Mouse (Mus musculus): Measurements from ENCODE around the gene Capn5. TPM values are rescaled to one million over a fixed set of nuclear protein-coding genes. Genes with fewer than 3 reads are reported as not detected.

The Capn5 gene
- total RNA-seq, 2 experiments from 2014 or later: 1.9 to 2.0 TPM

DNA sequence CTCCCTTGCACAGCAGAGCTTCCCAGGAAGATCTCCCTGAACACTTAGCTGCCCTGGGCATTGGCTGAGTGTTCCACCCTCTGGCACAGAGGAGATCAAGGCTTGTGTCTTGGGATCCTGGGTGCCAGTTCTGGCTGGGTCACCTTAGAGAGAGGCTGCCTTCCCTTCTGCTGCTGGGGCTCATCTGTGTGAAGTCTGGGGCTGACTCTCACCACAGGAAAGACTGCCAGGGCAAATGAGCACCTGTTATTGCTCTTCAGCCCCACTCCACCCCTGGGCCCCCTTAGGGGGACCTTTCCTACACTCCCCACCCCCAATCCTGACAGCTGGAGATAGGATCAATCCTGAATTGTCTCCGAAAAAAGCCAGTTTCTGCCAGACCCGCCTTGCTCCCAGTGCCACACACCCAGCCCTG lies 996 bp downstream of the Capn5 start:
- DNase-seq (ENCODE audit: low spot score): no peak
- intact Hi-C loops (cut with DNase I): no loop called here

DNA sequence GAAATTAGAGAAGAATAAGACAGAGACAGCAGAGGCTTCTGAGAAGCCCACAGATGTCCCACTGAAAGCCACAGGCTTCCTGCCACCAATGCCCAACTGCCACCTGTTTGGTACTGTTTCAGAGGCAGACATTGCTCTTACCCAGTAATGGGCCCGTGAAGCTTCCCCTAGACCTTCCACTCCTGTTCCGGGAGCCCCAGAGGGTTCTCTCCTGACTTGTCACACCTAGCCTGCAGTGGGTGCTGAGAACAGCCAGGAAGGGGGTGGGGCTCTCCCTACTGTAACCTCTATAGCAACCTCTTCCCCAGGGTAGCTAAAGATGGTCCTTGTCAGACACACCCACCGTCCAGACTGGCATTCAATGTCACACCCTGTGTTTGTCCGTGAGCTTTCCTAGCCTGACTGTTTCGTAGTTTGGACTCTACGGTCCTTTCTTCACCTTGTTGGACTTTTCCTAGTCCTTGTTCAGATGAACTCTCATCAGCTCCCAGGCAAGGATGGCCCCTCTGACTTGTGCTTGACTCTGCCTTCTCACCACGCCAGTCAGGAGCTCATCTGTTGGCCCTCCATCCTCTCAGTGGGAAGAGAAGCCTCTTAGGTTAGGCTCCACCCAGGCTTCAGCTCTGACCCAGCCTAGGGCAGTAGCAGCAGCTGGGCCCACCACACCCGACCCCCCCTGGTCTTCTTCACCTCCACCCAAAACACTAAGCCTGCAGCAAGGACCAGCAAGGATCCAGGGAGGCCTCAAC lies 1.6 kb downstream of the Capn5 start:
- DNase-seq (ENCODE audit: low spot score): no peak

DNA sequence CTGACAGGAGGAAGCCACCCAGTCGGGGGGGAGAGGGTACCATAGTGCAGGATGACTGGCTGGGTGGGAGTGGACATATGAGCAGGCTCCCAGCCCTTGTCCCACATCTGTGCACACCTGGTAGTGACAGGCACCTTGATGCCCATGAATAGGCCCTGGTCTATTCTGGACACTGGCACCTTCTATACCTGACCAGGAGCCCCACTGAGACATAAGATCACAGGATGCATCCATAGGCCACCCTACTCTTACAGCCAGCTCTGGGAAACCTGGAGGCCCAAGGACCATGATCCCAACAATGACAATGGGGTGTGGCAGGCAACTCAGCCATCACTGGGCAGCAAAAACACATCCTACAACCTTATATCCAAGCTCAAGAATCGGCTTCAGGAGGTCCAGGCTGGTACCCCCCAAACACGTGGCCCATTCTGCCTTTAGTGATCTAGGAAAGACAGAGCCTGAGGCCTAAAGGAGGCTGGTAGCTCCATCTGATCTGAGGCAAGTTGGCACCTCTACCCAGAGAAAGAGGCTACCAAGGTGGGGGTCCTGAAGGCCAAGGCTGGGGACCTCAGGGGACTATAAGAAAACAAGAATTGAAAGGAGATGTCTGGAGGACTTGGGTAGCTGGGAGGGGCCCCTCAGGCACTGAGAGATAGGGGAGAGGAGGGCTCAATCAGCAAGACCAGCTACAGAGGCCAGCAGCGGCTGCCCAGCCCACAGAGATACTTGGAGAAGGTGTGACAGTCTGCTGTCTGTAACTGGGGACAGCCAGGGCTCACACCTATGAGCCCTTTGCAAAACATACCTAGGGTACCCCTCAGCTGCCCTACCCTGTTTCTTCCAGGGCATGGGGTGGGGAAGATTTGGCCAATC lies 3.0 kb downstream of the Capn5 start:
- no peak for DNase-seq (ENCODE audit: low spot score)
- intact Hi-C loops (cut with DNase I): no loop called here

More for the DNA sequence above, 1.6 kb downstream of the Capn5 start:
- intact Hi-C loops (cut with DNase I): no loop called here

DNA sequence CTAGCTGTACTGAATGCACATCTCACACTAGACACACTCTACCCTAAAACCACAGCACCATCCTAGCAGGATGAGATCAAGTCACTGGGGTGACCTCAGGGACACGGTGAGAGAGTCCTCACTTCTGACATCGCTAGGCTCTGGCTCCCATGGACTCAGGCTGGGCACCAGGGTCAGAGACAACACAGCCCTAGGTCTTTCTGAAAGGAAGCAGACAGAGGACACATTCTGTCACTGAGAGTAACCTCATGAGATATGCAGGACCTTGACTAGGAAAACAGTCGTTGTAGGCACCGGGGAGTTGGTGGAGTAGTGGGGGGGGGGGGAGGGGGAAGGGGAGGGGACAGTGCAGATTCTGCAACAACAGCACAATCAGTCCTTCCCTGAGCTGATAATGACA lies 4.7 kb downstream of the Capn5 start:
- DNase-seq (ENCODE audit: low spot score): no peak
- intact Hi-C loops (cut with DNase I): no loop called here

DNA sequence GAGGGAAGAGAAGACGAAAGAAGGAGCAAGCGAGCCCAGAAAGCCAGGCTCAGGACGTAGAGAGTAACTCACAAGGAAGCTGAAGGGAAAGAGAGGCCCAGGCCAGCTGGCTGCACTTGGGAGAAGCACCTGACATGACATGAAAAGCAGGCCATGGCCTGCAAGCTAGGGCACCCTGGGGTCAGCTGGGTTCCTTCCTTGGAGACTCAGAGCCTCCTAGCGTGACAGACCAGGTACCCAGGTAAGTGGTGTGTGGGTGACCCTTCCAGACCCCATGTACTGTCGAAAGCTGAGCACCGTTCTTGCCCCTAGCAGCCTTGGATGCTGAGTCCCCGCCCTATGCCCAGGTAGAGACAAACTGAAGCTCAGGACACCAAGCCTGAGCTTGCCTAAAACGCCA lies 5.4 kb downstream of the Capn5 start:
- no peak for DNase-seq (ENCODE audit: low spot score)
- intact Hi-C loops (cut with DNase I): no loop called here

DNA sequence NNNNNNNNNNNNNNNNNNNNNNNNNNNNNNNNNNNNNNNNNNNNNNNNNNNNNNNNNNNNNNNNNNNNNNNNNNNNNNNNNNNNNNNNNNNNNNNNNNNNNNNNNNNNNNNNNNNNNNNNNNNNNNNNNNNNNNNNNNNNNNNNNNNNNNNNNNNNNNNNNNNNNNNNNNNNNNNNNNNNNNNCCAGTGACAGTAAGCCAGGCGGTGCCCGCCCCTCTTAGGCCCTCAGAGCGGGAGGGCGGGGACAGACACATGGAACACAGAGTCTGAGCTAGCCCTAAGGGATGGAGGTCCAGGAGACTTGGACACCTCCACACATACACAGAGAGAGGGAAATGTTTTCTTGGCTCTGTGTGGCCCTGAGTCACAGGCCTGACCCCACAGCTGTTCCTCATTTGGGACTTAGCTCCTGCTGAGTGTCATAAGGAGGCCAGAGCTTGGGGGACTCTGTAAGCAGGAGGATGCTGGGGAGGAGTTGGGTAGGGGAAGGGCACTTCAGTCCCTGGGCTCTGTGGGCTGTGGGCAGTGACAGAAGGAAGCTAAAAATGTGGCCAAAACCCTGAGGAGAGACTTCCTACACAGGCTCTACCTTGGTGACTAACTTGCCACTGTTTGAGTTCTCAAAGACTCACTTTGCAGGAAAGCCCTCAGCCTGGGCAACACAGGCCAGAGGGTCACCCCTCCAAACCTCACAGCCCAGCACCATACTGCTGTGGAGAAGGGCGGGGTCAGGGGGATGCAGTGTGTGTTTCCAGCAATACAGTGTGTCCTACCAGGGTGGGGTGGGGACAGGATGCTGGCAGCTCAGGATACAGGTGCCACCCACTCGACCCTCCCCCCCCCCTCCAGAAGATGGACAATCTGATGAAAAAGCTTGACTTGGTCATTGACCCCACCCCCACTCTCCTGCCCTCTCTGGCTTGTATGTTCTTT lies 6.7 kb downstream of the Capn5 start:
- peak; percentile 77 for DNase-seq (ENCODE audit: low spot score)
- intact Hi-C loops (cut with DNase I): no loop called here

DNA sequence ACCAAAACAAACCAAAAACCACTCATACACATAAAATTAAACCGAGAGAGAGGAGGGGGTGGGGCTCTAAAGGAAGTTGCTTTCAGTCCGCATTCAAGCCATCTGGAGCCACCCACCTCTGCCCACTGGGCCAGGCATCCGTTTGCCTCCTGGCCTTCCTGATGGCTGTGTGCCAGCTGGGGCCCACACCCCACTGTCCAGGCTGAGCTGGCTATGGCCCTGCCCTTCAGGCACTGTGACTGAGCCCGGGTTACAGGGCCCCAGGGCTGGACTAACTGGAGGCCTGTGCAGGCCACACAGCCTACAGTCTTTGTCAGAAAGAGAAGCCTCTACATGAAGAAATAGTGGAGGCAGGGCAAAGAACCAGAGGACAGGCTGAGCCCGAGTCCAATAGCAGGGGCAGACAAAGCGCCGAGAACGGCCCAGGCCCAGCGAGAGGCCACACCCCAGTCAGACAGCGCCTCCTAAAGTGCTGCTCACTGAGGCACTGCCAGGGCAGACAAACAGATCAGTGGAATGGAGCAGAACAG lies 13.0 kb downstream of the Capn5 start:
- intact Hi-C loops (cut with DNase I): no loop called here
- no peak for DNase-seq (ENCODE audit: low spot score)

DNA sequence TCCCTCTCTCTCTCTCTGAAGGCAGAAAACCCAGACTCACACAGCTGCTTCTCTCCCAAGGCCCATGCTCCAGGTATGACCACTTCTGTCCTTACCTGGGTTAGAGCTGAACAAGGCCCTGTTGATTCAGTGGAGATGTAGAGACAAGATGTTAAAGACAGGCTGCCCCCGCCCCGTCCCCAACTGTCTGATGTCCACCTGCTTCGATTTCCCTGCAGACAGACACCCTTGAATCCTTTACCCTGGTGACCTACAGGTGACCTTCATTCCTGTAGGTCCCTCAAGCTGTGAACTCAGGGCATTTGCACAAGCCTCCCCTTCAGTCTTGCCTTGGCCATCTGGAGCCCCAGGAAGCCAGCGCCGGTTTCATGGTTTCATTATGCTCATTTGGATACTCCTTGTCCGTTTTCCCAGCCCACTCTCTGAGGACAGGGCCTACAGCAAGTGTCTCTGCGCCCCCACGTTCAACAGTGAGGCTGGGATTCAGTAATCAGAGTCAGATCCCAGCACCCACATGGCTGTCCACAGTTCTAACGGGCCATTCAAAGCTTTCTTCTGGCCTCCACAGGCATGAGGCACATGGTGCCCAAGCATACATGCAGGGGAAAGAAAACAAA lies 13.6 kb downstream of the Capn5 start:
- intact Hi-C loops (cut with DNase I): no loop called here
- DNase-seq (ENCODE audit: low spot score): no peak

DNA sequence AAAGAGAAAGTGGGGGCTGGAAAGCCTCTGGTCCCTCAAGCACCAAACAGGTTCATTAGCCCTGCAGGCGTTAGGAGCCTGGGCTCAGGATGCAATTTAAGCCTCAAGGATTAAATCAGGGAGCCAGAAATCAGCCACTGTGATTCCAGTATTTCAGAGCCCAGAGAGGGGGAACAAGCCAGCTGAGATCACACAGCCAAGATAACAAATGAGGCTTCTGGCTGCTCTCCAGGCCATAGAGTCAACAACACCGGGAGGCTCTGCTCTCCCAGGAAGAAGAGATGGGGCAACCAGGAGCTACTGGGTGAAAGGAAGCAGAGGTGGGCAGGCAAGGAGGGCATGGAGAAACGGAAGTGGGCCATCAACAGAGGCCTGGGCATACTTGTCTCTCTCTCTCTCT lies 14.4 kb downstream of the Capn5 start:
- DNase-seq (ENCODE audit: low spot score): no peak
- intact Hi-C loops (cut with DNase I): no loop called here

DNA sequence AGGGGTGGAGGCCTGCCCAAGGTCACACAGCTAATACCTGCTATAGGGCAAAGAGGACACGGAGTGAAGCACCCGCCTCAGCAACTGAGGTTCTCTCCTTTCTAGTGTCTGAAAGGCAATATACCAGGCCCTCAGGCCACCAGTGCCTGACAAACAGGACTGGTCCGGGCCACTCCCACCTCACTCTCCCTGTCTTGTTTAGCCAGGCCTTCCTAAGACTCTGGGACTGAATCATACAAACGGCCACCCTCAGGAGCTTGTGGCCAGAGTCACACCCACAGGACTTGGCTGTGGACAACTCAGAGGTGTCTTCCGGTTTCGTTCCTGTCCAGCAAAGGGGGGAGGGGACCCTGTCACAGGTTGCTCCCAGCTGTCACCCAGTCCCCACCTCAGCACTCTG lies 15.8 kb downstream of the Capn5 start:
- DNase-seq (ENCODE audit: low spot score): no peak
- intact Hi-C loops (cut with DNase I): no loop called here

DNA sequence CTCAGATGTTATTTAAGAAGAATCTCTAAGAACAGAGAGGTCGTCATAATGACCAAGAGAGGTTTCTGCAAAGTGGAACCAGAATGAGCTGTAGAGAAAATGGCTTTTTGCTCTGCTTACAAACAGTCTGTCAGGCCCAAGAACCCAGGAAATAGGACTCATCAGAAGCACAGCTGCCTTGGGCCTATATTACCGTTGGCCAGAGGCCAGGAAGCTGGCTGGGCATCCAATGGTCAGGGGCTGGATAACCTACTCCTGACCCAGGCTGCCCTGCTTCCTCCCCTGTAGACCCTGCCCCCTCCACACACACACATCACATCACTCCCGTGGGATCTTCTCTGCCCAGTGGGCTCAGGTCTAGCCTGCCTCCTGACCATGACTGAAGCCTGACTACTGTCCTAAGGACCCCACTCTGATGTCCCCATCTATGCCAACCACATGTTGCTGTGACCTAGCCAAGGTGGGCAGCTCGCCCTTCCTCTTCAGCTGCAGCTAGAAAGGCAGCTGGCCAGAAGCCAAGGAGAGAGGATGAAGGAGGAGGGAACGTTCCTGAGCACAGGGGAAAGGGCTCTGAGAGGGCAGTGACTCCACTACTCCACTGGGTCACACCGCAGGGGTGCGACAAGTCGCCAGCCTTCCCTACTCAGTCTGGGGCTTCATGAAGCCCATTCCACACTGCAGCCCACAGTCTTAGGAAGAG lies 17.9 kb downstream of the Capn5 start:
- no peak for DNase-seq (ENCODE audit: low spot score)
- intact Hi-C loops (cut with DNase I): no loop called here

DNA sequence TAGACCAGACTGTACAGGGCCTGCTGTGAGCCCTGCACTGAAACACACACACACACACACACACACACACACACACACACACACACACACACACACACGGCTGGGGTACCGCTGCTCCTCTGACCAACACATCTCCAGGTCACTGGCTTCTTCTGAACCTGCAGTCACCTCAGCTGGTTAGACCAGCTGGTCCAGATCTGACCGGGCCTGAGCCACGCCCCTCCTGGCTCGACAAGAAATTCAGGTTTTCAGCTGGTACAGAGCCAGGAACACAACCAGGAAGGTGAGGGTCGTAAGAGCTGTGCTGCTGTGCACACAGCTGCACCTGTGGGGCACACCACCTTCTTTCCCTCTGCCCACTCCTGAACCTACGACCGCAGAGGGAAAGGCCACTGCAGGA lies 19.6 kb downstream of the Capn5 start:
- DNase-seq (ENCODE audit: low spot score): no peak
- intact Hi-C loops (cut with DNase I): loop anchor here (5.0 kb wide), 1 partner anchor 274 kb away; no protein-coding TSS in a partner anchor

DNA sequence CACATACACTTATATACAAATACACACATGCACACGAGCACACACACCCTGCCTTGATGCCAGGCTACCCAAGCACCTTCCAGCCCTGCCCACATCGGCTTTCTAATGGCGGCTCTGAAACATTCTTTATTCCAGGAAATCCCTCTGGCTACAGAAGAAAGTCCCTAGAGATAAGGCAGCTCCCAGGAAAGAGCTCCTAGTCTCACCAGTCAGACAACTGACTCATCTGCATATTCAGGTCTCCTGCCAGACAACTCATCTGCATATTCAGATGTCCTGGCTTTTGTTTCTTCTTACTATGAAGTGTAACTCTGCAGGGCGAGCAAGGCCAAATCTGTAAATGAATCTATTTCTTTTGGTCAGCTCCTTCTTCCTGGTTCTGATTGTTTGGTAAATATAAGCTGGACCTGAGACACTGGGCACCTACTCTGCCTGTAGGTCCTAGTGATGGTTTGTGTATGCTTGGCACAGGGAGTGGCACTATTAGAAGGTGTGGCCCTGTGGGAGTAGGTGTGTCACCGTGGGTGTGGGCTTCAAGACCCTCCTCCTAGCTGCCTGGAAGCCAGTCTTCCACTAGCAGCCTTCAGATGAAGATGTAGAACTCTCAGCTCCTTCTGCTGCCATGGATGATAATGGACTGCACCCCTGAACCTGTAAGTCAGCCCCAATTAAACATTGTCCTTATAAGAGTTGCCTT lies 20.3 kb downstream of the Capn5 start:
- intact Hi-C loops (cut with DNase I): loop anchor here (5.0 kb wide), 1 partner anchor 275 kb away; no protein-coding TSS in a partner anchor
- DNase-seq (ENCODE audit: low spot score): no peak

DNA sequence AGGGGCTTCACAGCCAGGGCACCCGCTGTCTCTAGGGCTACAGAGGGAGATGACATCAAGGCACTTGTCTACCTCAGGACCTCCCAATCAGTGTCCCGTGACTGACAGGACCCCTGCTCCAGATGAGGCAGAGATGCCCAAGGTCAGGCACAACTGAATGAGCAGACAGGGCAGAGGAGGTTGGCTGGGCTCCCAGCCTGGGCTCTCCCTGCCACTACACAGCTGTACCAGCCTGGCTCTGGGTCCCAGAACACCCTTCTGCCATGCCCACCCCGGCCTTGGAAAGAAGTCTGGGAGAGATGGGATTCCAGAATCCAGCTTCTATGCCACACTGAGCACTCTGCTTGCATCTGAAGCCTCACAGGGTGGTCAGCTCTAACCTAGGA lies 21.8 kb downstream of the Capn5 start:
- intact Hi-C loops (cut with DNase I): loop anchor here (5.0 kb wide), 1 partner anchor 276 kb away; no protein-coding TSS in a partner anchor
- no peak for DNase-seq (ENCODE audit: low spot score)

DNA sequence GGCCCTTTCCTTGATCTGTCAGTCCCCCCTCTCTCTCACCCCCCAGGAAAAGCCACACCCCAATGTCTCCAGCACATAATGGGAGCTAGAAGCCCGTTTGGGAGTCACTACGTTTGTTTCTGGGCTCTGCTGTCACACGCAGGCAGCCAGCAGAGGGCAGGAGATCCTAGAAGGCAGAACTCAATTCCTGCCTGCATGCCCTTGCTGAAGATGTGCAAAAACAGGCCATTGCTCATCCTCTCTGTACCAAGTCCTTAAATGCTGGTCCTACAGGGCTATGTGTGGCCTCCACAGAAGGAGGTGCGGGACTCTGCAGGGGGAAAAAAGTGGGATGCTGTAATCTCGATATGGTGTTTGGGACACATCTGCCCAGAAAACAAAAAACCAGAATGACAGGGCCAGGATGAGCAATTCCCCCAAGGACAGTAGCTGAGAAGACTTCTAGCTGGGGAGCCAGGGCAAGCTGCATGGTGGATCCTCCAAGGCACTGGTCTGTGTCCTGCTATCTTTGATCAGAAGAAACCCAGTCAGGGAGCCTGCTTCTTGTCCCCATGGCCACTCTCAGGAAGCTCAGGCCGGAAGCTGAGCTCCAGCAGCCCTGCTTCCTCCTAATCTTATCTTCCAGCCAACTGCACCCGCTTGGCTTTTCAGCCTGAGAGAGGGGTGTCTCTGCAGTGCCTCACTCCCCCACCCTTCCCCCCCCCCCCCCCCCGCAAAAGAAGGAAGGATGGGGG lies 22.4 kb downstream of the Capn5 start:
- DNase-seq (ENCODE audit: low spot score): no peak
- intact Hi-C loops (cut with DNase I): loop anchor here (1.0 to 5.0 kb wide), 3 partner anchors 36 to 277 kb away; no protein-coding TSS in a partner anchor

DNA sequence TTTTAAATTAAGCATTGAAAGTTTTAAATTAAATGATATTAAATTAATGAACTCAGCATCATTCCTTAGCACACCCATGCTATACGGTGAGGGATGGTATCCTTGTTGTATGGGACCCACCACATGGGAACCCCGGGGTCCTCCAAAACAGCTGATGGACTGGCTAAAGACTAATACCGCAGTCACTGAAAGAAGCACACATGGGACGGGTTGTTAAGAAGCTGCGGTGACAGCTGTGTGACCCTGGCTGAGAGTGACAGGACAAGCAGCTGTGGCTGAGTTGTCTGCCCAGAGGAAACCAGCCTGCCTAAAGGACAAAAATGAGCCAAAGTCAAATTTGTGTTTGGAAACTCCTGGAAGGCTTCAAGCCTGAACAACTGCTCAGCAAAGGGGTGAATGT lies 24.2 kb downstream of the Capn5 start:
- no peak for DNase-seq (ENCODE audit: low spot score)
- intact Hi-C loops (cut with DNase I): loop anchor here (2.0 kb wide), 1 partner anchor 187 kb away; no protein-coding TSS in a partner anchor

DNA sequence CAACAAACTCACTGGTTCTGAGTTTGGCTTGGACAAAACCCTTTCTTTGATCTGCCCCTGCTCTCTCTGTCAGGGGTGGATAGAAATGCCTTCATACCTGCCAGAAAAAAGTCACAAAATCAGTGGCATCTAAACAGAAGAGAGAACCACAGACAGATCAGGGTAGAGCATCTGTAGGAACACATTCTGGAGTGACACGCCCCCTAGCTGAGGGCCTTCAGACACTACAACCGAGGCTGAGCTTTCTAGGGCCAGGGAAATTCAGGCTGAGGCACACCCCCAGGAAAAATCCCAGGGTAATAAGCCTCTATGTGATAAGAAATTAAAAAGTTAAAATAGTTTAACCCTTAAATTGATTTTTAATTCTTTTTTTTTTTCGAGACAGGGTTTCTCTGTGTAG lies 24.7 kb downstream of the Capn5 start:
- no peak for DNase-seq (ENCODE audit: low spot score)

More for the DNA sequence above, 24.7 kb downstream of the Capn5 start:
- intact Hi-C loops (cut with DNase I): no loop called here
